Mouse (Mus musculus) lung, postnatal 0 days (tissue): ENCODE measurements at regions not wholly inside any gene's neighbourhood (a gene's known extent, or its start where the extent isn't known, plus 50 kb on each side); places are given as distances from the start of the nearest gene placed in this dataset.

Experiments
- CTCF ChIP-seq: IDR thresholded peaks from 2 replicates; pipeline ENCODE4 v1.5.1; 2016; ENCODE audit warnings: antibody characterized with exemption, mild to moderate bottlenecking
- EP300 ChIP-seq: IDR thresholded peaks from 2 replicates; pipeline ENCODE4 v1.6.1; 2016; ENCODE audit warnings: antibody characterized with exemption, mild to moderate bottlenecking, control low read depth

- TF ChIP-seq CTCF: no peak
- TF ChIP-seq EP300: no peak
Observed at GRCm38 (mm10) chr7:40708231-40708630, 189.9 kb upstream of the Vstm2b start.
